ENCODE assay signal across 26 mouse cellular contexts in genomic region chr2:156690833-156691232, GRCm38 (mm10).
DNase-seq lines count a peak whose midpoint lies in the region; ATAC-seq lines count a peak whose summit lies in the region.
"Had no signal": no experiment of that assay in that cellular context is flagged by ENCODE, and none has a peak within 500 bp of the region (broad histone marks: within the 10 kb centered on the region; RNA-seq: fewer than 3 reads in every experiment).

No protein-coding gene starts in this region.

- intact Hi-C loops in heart, postnatal 25 days (cut with DNase I): no loop called here

- no peaks in the 10 kb centered on the region for H3K36me3 ChIP-seq in heart, embryonic 13.5 days
- H3K36me3 ChIP-seq: embryonic facial prominence, embryonic 13.5 days; embryonic facial prominence, embryonic 15.5 days; G1E had no signal

- ATAC-seq in heart, embryonic 13.5 days (ENCODE audit: extremely low read depth, insufficient number of reproducible peaks, low FRiP score, low TSS enrichment): 0 out of 2 replicates have a peak, but pooled peaks have one; percentile 7
- no peak for ATAC-seq in erythroblast, adult 5-6 weeks (replicated peaks; ENCODE audit: low FRiP score, poor library complexity, severe bottlenecking)
- ATAC-seq: activated CD4-positive, CD25-positive, alpha-beta regulatory T cell, adult 4 months; CD4-positive, CD25-positive, alpha-beta regulatory T cell, adult 4 months; forebrain, embryonic 13.5 days; forebrain, embryonic 16.5 days; Patski had no signal

- H3K27me3 ChIP-seq in heart, embryonic 13.5 days (replicated peaks): peaks cover 73% of the 10 kb centered on the region
- H3K27me3 ChIP-seq: embryonic facial prominence, embryonic 15.5 days; forebrain, embryonic 13.5 days; Patski had no signal

- H3K4me3 ChIP-seq in heart, embryonic 13.5 days: no peak overlapping the region
- H3K4me3 ChIP-seq: embryonic facial prominence, embryonic 13.5 days; embryonic facial prominence, embryonic 15.5 days; forebrain, embryonic 13.5 days had no signal

- no peak overlapping the region for H3K27ac ChIP-seq in heart, embryonic 13.5 days (replicated peaks)
- H3K27ac ChIP-seq: embryonic facial prominence, embryonic 13.5 days; embryonic facial prominence, embryonic 15.5 days; forebrain, embryonic 13.5 days had no signal

- H3K4me1 ChIP-seq in heart, embryonic 13.5 days: peaks cover 4% of the 10 kb centered on the region; the same call in 1 of the 2 replicates
- H3K4me1 ChIP-seq: embryonic facial prominence, embryonic 15.5 days had no signal

- no peaks in the 10 kb centered on the region for H3K9me3 ChIP-seq in heart, embryonic 13.5 days
- H3K9me3 ChIP-seq: embryonic facial prominence, embryonic 13.5 days; embryonic facial prominence, embryonic 15.5 days; forebrain, embryonic 13.5 days; G1E had no signal

- H3K4me2 ChIP-seq in heart, embryonic 13.5 days: no peak overlapping the region
- H3K4me2 ChIP-seq: embryonic facial prominence, embryonic 13.5 days; embryonic facial prominence, embryonic 15.5 days; forebrain, embryonic 13.5 days had no signal

- no peak for DNase-seq in heart, postnatal 25 days (ENCODE audit: low spot score)
- DNase-seq in ES-CJ7 (ENCODE audit: low read depth, low spot score) (peak; percentile 85), R1 (ENCODE audit: low read depth, low spot score) (peak; percentile 86)
- peak; percentile 12 for DNase-seq in yolk sac, embryonic 10.5 days (ENCODE audit: low spot score)
- no peak for DNase-seq in urinary bladder, postnatal 14 days (ENCODE audit: low spot score)
- no peak for DNase-seq in layer of hippocampus, adult 9-10 months (ENCODE audit: low spot score)
- DNase-seq: adrenal gland, adult 8-10 months; adrenal gland, postnatal 14 days; adrenal gland, postnatal 36 days; B cell, adult 2 months; cerebellum, adult 11-12 months; cerebellum, adult 2 months; cerebellum, adult 9-10 months; cerebellum, postnatal 10 days; cerebellum, postnatal 25 days; embryo, embryonic 11 days had no signal

- WGBS in heart, embryonic 13.5 days: 22% methylated on average over 2 of the region's 2 CpGs

- no peak overlapping the region for H3K9ac ChIP-seq in heart, embryonic 13.5 days
- H3K9ac ChIP-seq: embryonic facial prominence, embryonic 13.5 days; embryonic facial prominence, embryonic 15.5 days; forebrain, embryonic 13.5 days had no signal

Comparison
In these comparisons a context has a peak if more than half of its experiments do, and no peak if none do; other contexts are left out.
1. DNase-seq: peak in ES-CJ7 (single experiment), R1 (single experiment) and yolk sac, embryonic 10.5 days (single experiment); none in heart, postnatal 25 days (single experiment), urinary bladder, postnatal 14 days (single experiment) and layer of hippocampus, adult 9-10 months (single experiment).